Mouse (Mus musculus): ENCODE measurements around the gene Rnf157. TPM values are rescaled to one million over a fixed set of nuclear protein-coding genes. Genes with fewer than 3 reads are reported as not detected.

Rnf157 gene
- polyA plus RNA-seq, 1 experiment from 2014 or later = 1.2 TPM

- H3K27me3 ChIP-seq (ENCODE audit: control insufficient read depth, insufficient read depth, low read depth, low read length) = no peaks in the 10 kb centered on the region
- H3K4me3 ChIP-seq (ENCODE audit: low read depth, low read length) = no peak overlapping the region
- H3K36me3 ChIP-seq (ENCODE audit: control insufficient read depth, insufficient read depth) = no peaks in the 10 kb centered on the region; the same call in 1 of the 2 replicates
- no peaks in the 10 kb centered on the region for H3K9me3 ChIP-seq (replicated peaks; ENCODE audit: control insufficient read depth, low read length)
- ATAC-seq (ENCODE audit: low read depth) = no peak
- no peak overlapping the region for H3K27ac ChIP-seq (ENCODE audit: low read length)
- H3K4me2 ChIP-seq (ENCODE audit: low read depth, low read length) = no peak overlapping the region
- no peaks in the 10 kb centered on the region; the same call in 1 of the 2 replicates for H3K4me1 ChIP-seq (ENCODE audit: control insufficient read depth, low read depth, low read length)
- 39% methylated on average over 5 of the region's 5 CpGs for WGBS (ENCODE audit: insufficient replicate concordance)
- no peak overlapping the region for H3K9ac ChIP-seq (ENCODE audit: low read depth, low read length)
These were observed 118.5 kb downstream of the Rnf157 start for GRCm38 (mm10) chr11:116294319-116294718.

- ATAC-seq (ENCODE audit: low read depth) = no peak
- no peaks in the 10 kb centered on the region for H3K9me3 ChIP-seq (replicated peaks; ENCODE audit: control insufficient read depth, low read length)
These were observed 119.2 kb downstream of the Rnf157 start for GRCm38 (mm10) chr11:116293538-116294137.

GRCm38 (mm10) chr11:116292401-116292800 is 120.4 kb downstream of the Rnf157 start:
- Histone ChIP-seq H3K4me1 (ENCODE audit: control insufficient read depth, low read depth, low read length) (peaks cover 4% of the 10 kb centered on the region), H3K4me3 (ENCODE audit: low read depth, low read length) (no peak overlapping the region), H3K36me3 (ENCODE audit: control insufficient read depth, insufficient read depth) (no peaks in the 10 kb centered on the region; the same call in 1 of the 2 replicates), H3K27ac (ENCODE audit: low read length) (no peak overlapping the region), H3K9me3 (replicated peaks; ENCODE audit: control insufficient read depth, low read length) (no peaks in the 10 kb centered on the region), H3K27me3 (ENCODE audit: control insufficient read depth, insufficient read depth, low read depth, low read length) (no peaks in the 10 kb centered on the region), H3K9ac (ENCODE audit: low read depth, low read length) (no peak overlapping the region), H3K4me2 (ENCODE audit: low read depth, low read length) (no peak overlapping the region)
- ATAC-seq (ENCODE audit: low read depth) = no peak
- 80% methylated on average over 13 of the region's 13 CpGs for WGBS (ENCODE audit: insufficient replicate concordance)

More at GRCm38 (mm10) chr11:116293538-116294137, 119.2 kb downstream of the Rnf157 start:
- Histone ChIP-seq H3K27me3 (ENCODE audit: control insufficient read depth, insufficient read depth, low read depth, low read length) (no peaks in the 10 kb centered on the region), H3K4me1 (ENCODE audit: control insufficient read depth, low read depth, low read length) (no peaks in the 10 kb centered on the region; the same call in 1 of the 2 replicates), H3K4me3 (ENCODE audit: low read depth, low read length) (no peak overlapping the region), H3K27ac (ENCODE audit: low read length) (no peak overlapping the region), H3K4me2 (ENCODE audit: low read depth, low read length) (no peak overlapping the region), H3K9ac (ENCODE audit: low read depth, low read length) (no peak overlapping the region), H3K36me3 (ENCODE audit: control insufficient read depth, insufficient read depth) (no peaks in the 10 kb centered on the region; the same call in 1 of the 2 replicates)
- WGBS (ENCODE audit: insufficient replicate concordance) = 67% methylated on average over 12 of the region's 12 CpGs

GRCm38 (mm10) chr11:116290556-116290955 is 122.3 kb downstream of the Rnf157 start:
- Histone ChIP-seq H3K36me3 (ENCODE audit: control insufficient read depth, insufficient read depth) (no peaks in the 10 kb centered on the region), H3K27me3 (ENCODE audit: control insufficient read depth, insufficient read depth, low read depth, low read length) (no peaks in the 10 kb centered on the region; the same call in 1 of the 2 replicates), H3K27ac (ENCODE audit: low read length) (no peak overlapping the region), H3K9ac (ENCODE audit: low read depth, low read length) (no peak overlapping the region), H3K4me3 (ENCODE audit: low read depth, low read length) (no peak overlapping the region), H3K4me1 (ENCODE audit: control insufficient read depth, low read depth, low read length) (peaks cover 4% of the 10 kb centered on the region), H3K4me2 (ENCODE audit: low read depth, low read length) (no peak overlapping the region), H3K9me3 (replicated peaks; ENCODE audit: control insufficient read depth, low read length) (no peaks in the 10 kb centered on the region)
- ATAC-seq (ENCODE audit: low read depth) = no peak
- WGBS (ENCODE audit: insufficient replicate concordance) = 49% methylated on average over 8 of the region's 8 CpGs

- H3K4me1 ChIP-seq (ENCODE audit: control insufficient read depth, low read depth, low read length) = peaks cover 4% of the 10 kb centered on the region
- no peak overlapping the region for H3K4me2 ChIP-seq (ENCODE audit: low read depth, low read length)
- WGBS (ENCODE audit: insufficient replicate concordance) = 72% methylated on average over 5 of the region's 5 CpGs
- no peak overlapping the region for H3K27ac ChIP-seq (ENCODE audit: low read length)
- H3K27me3 ChIP-seq (ENCODE audit: control insufficient read depth, insufficient read depth, low read depth, low read length) = peaks cover 30% of the 10 kb centered on the region
- ATAC-seq (ENCODE audit: low read depth) = no peak
- H3K9ac ChIP-seq (ENCODE audit: low read depth, low read length) = no peak overlapping the region
- no peaks in the 10 kb centered on the region for H3K9me3 ChIP-seq (replicated peaks; ENCODE audit: control insufficient read depth, low read length)
- no peaks in the 10 kb centered on the region for H3K36me3 ChIP-seq (ENCODE audit: control insufficient read depth, insufficient read depth)
- no peak overlapping the region for H3K4me3 ChIP-seq (ENCODE audit: low read depth, low read length)
These were observed 125.5 kb downstream of the Rnf157 start for GRCm38 (mm10) chr11:116287351-116287750.

Other genes with a start within 250 kb of the Rnf157 start
- gene Fbf1, start 244.9 kb downstream of the Rnf157 start, polyA plus RNA-seq (2015; fragmentation: Nextera tagmentation; extraction: Ambion mirVana) = 5.7 and 6.6 TPM in 2 replicates
- 23.1 and 24.9 TPM in 2 replicates for gene Ten1, start 214.2 kb downstream of the Rnf157 start, polyA plus RNA-seq (2015; fragmentation: Nextera tagmentation; extraction: Ambion mirVana)
- 54.7 and 73.7 TPM in 2 replicates for gene Acox1, start 214.0 kb downstream of the Rnf157 start, polyA plus RNA-seq (2015; fragmentation: Nextera tagmentation; extraction: Ambion mirVana)
- gene Evpl, start 175.0 kb downstream of the Rnf157 start, polyA plus RNA-seq (2015; fragmentation: Nextera tagmentation; extraction: Ambion mirVana) = 0.05 and 0.08 TPM in 2 replicates
- 33.4 and 34.2 TPM in 2 replicates for gene Srp68, start 138.8 kb downstream of the Rnf157 start, polyA plus RNA-seq (2015; fragmentation: Nextera tagmentation; extraction: Ambion mirVana)
- gene Galr2, start 132.1 kb downstream of the Rnf157 start, polyA plus RNA-seq (2015; fragmentation: Nextera tagmentation; extraction: Ambion mirVana) = 0.07 TPM in 1 of 2 replicates, not detected in the other
- gene Exoc7, start 105.8 kb downstream of the Rnf157 start, polyA plus RNA-seq (2015; fragmentation: Nextera tagmentation; extraction: Ambion mirVana) = 19.5 and 20.4 TPM in 2 replicates
- gene Foxj1, start 77.6 kb downstream of the Rnf157 start, polyA plus RNA-seq (2015; fragmentation: Nextera tagmentation; extraction: Ambion mirVana) = 0.62 and 0.71 TPM in 2 replicates
- 34.1 and 34.5 TPM in 2 replicates for gene Ubald2, start 21.1 kb upstream of the Rnf157 start, polyA plus RNA-seq (2015; fragmentation: Nextera tagmentation; extraction: Ambion mirVana)
- not detected in 2 replicates for gene Qrich2, start 53.2 kb upstream of the Rnf157 start, polyA plus RNA-seq (2015; fragmentation: Nextera tagmentation; extraction: Ambion mirVana)
- gene Prpsap1, start 81.2 kb upstream of the Rnf157 start, polyA plus RNA-seq (2015; fragmentation: Nextera tagmentation; extraction: Ambion mirVana) = 47.6 and 47.9 TPM in 2 replicates
- gene Sphk1, start 117.9 kb upstream of the Rnf157 start, polyA plus RNA-seq (2015; fragmentation: Nextera tagmentation; extraction: Ambion mirVana) = 23.7 and 24.3 TPM in 2 replicates
- 15.1 and 18.1 TPM in 2 replicates for gene Ube2o, start 168.4 kb upstream of the Rnf157 start, polyA plus RNA-seq (2015; fragmentation: Nextera tagmentation; extraction: Ambion mirVana)
- not detected in 2 replicates for gene Aanat, start 173.4 kb upstream of the Rnf157 start, polyA plus RNA-seq (2015; fragmentation: Nextera tagmentation; extraction: Ambion mirVana)
- gene Rhbdf2, start 214.0 kb upstream of the Rnf157 start, polyA plus RNA-seq (2015; fragmentation: Nextera tagmentation; extraction: Ambion mirVana) = 6.7 and 7.7 TPM in 2 replicates
- 0.12 TPM in 1 of 2 replicates, not detected in the other for gene Prcd, start 240.5 kb upstream of the Rnf157 start, polyA plus RNA-seq (2015; fragmentation: Nextera tagmentation; extraction: Ambion mirVana)
- 1.1 and 1.2 TPM in 2 replicates for gene Cygb, start 241.3 kb upstream of the Rnf157 start, polyA plus RNA-seq (2015; fragmentation: Nextera tagmentation; extraction: Ambion mirVana)